Mouse (Mus musculus): ENCODE results near the gene Cmtm8. TPM values are rescaled to one million over a fixed set of nuclear protein-coding genes. Genes with fewer than 3 reads are reported as not detected.

Gene Cmtm8
- total and polyA plus RNA-seq, 3 experiments = 1.9 to 7.9 TPM; not detected in 1

DNA sequence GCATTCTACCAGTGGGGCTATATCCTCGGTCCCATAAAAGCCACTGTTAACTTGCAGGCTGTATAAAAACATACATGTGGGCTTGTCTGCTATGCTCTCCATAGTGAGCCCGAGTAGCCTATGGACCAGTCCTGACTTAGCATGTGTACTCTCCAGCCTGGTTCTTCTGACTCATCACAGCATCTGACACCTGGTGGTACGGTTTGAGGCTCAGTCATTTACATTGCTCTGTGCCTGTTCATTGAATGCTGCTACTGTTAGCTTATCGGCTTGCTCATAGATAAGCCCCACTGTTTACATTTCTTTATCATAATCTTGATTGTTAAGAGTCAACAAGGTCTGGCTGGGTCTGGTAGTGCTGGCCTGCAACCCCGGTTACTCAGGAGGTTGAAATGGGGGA lies 35.3 kb downstream of the Cmtm8 start:
- Histone ChIP-seq H3K27ac (ENCODE audit: control insufficient read depth, low read depth, low read length) (no peak overlapping the region), H3K79me2 (ENCODE audit: control insufficient read depth, insufficient read depth, low read length, poor library complexity) (no peaks in the 10 kb centered on the region), H3K4me3 (ENCODE audit: control insufficient read depth in 1 of 2, insufficient read depth in 1 of 2, low read depth in 2 of 2, low read length in 2 of 2) (no peak overlapping the region), H3K9ac (ENCODE audit: control insufficient read depth, low read depth, low read length, poor library complexity, severe bottlenecking) (no peak overlapping the region), H3K4me1 (ENCODE audit: control insufficient read depth in 1 of 2, insufficient read depth in 2 of 2, low read length in 2 of 2) (peaks cover 0 to 2% of the 10 kb centered on the region in 2 experiments; a peak in 2 of 4 replicates), H3K9me3 (replicated peaks; ENCODE audit: insufficient read depth, low read length) (no peaks in the 10 kb centered on the region), H3K36me3 (ENCODE audit: control insufficient read depth in 1 of 2, insufficient read depth in 2 of 2, low read length in 2 of 2) (peaks cover 0 to 2% of the 10 kb centered on the region in 2 experiments; a peak in 1 of 4 replicates), H3K27me3 (ENCODE audit: control insufficient read depth in 1 of 2, insufficient read depth in 2 of 2, low read length in 2 of 2) (no peaks in the 10 kb centered on the region)
- DNase-seq (ENCODE audit: low read depth, low spot score) = no peak
- TF ChIP-seq MXI1 (IDR thresholded peaks at IDR 0.05; ENCODE audit: low read depth, low read length) (no peak), TBP (IDR thresholded peaks at IDR 0.05; ENCODE audit: low read depth, low read length) (no peak), MYB (IDR thresholded peaks at IDR 0.05; ENCODE audit: low read depth, low read length) (no peak), ZNF384 (IDR thresholded peaks at IDR 0.05; ENCODE audit: low read depth, low read length) (no peak), NRF1 (IDR thresholded peaks at IDR 0.05; ENCODE audit: insufficient read depth, low read depth, low read length, poor library complexity, severe bottlenecking) (no peak), POLR2AphosphoS2 (IDR thresholded peaks at IDR 0.05; ENCODE audit: low read length) (no peak), RCOR1 (IDR thresholded peaks at IDR 0.05; ENCODE audit: low read depth, low read length) (no peak), CHD1 (IDR thresholded peaks at IDR 0.05; ENCODE audit: low read depth, low read length) (no peak), SIN3A (IDR thresholded peaks at IDR 0.05; ENCODE audit: low read length) (no peak), MAFK (IDR thresholded peaks at IDR 0.05; ENCODE audit: borderline replicate concordance, low read depth, low read length) (no peak), MYC (IDR thresholded peaks at IDR 0.05; ENCODE audit: low read depth, low read length) (no peak)

DNA sequence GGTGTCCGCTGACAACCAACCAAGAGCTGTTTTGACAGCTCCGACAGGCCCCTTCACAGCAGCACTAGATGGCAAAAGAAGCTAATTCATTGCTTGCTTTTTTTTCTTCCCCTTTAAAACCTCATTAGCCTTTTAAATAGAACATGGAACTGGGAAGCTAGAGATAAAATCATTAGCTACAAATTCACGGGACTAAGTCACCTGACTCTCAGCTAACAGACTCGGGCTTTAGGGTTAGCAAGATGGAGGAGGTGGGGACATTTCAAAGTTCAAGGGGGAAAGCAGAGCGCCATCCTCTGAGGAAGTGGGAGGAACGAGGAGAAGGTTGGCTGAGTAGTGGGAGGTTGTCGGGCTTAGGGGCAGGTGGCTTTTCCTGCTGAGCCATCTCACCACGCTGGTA lies 36.7 kb downstream of the Cmtm8 start:
- Histone ChIP-seq H3K27me3 (ENCODE audit: control insufficient read depth in 1 of 2, insufficient read depth in 2 of 2, low read length in 2 of 2) (no peaks in the 10 kb centered on the region), H3K4me3 (ENCODE audit: control insufficient read depth in 1 of 2, insufficient read depth in 1 of 2, low read depth in 2 of 2, low read length in 2 of 2) (peak overlapping the region in 1 of 2 experiments; percentile 7; a peak in 1 of 4 replicates), H3K36me3 (ENCODE audit: control insufficient read depth in 1 of 2, insufficient read depth in 2 of 2, low read length in 2 of 2) (peaks cover 0 to 2% of the 10 kb centered on the region in 2 experiments; a peak in 1 of 4 replicates), H3K9ac (ENCODE audit: control insufficient read depth, low read depth, low read length, poor library complexity, severe bottlenecking) (no peak overlapping the region), H3K79me2 (ENCODE audit: control insufficient read depth, insufficient read depth, low read length, poor library complexity) (no peaks in the 10 kb centered on the region), H3K4me1 (ENCODE audit: control insufficient read depth in 1 of 2, insufficient read depth in 2 of 2, low read length in 2 of 2) (peaks cover 0 to 2% of the 10 kb centered on the region in 2 experiments; a peak in 2 of 4 replicates), H3K9me3 (replicated peaks; ENCODE audit: insufficient read depth, low read length) (no peaks in the 10 kb centered on the region), H3K27ac (ENCODE audit: control insufficient read depth, low read depth, low read length) (no peak overlapping the region)
- DNase-seq (ENCODE audit: low read depth, low spot score) = no peak
- TF ChIP-seq POLR2AphosphoS2 (IDR thresholded peaks at IDR 0.05; ENCODE audit: low read length) (no peak), MXI1 (IDR thresholded peaks at IDR 0.05; ENCODE audit: low read depth, low read length) (no peak), POLR2A (IDR thresholded peaks at IDR 0.05; ENCODE audit: control insufficient read depth in 1 of 2, insufficient read depth in 1 of 2, low read depth in 1 of 2, low read length in 2 of 2, poor library complexity in 1 of 2) (no peak), TCF12 (IDR thresholded peaks at IDR 0.05; ENCODE audit: low read depth, low read length) (no peak), USF1 (IDR thresholded peaks at IDR 0.05; ENCODE audit: low read depth, low read length) (peak; percentile 76), UBTF (IDR thresholded peaks at IDR 0.05; ENCODE audit: borderline replicate concordance, insufficient read depth, low read depth, low read length) (no peak), CHD2 (IDR thresholded peaks at IDR 0.05; ENCODE audit: low read length) (no peak), EP300 (IDR thresholded peaks at IDR 0.05; ENCODE audit: low read depth in 1 of 2, low read length in 2 of 2) (no peak), ETS1 (IDR thresholded peaks at IDR 0.05; ENCODE audit: low read depth, low read length) (peak; percentile 7; the same call in 1 of the 2 replicates), SIN3A (IDR thresholded peaks at IDR 0.05; ENCODE audit: low read length) (no peak), POLR2AphosphoS5 (IDR thresholded peaks at IDR 0.05; ENCODE audit: borderline replicate concordance, low read depth, low read length) (no peak), MAFK (IDR thresholded peaks at IDR 0.05; ENCODE audit: borderline replicate concordance, low read depth, low read length) (no peak), RCOR1 (IDR thresholded peaks at IDR 0.05; ENCODE audit: low read depth, low read length) (no peak), ELF1 (IDR thresholded peaks at IDR 0.05; ENCODE audit: low read depth, low read length) (no peak), ZC3H11A (IDR thresholded peaks at IDR 0.05; ENCODE audit: low read depth, low read length) (no peak), HCFC1 (IDR thresholded peaks at IDR 0.05; ENCODE audit: low read depth, low read length) (no peak), CTCF (IDR thresholded peaks at IDR 0.05 in 2 of 3, conservative IDR thresholded peaks at IDR 0.05 in 1 of 3; ENCODE audit: control insufficient read depth in 1 of 3, insufficient read depth in 1 of 3, low read depth in 2 of 3, low read length in 3 of 3, poor library complexity in 1 of 3, severe bottlenecking in 1 of 3) (no peak), GATA1 (IDR thresholded peaks at IDR 0.05; ENCODE audit: low read depth, low read length) (no peak), MYC (IDR thresholded peaks at IDR 0.05; ENCODE audit: low read depth, low read length) (no peak), MAZ (IDR thresholded peaks at IDR 0.05; ENCODE audit: low read depth, low read length) (no peak), CHD1 (IDR thresholded peaks at IDR 0.05; ENCODE audit: low read depth, low read length) (no peak), BHLHE40 (IDR thresholded peaks at IDR 0.05; ENCODE audit: borderline replicate concordance, low read depth, low read length) (peak; percentile 67; the same call in 1 of the 2 replicates), MYB (IDR thresholded peaks at IDR 0.05; ENCODE audit: low read depth, low read length) (no peak), KAT2A (conservative IDR thresholded peaks at IDR 0.05; ENCODE audit: low read depth, low read length) (no peak), USF2 (IDR thresholded peaks at IDR 0.05; ENCODE audit: borderline replicate concordance in 1 of 2, insufficient read depth in 1 of 2, low read depth in 1 of 2, low read length in 2 of 2) (0 out of 4 replicates have a peak, but pooled peaks of 1 of the 2 experiments have one; percentile 19), GABPA (IDR thresholded peaks at IDR 0.05; ENCODE audit: low read depth, low read length) (no peak), SMC3 (IDR thresholded peaks at IDR 0.05; ENCODE audit: low read depth, low read length) (no peak)
